Mouse (Mus musculus): ENCODE measurements at regions not wholly inside any gene's neighbourhood (a gene's known extent, or its start where the extent isn't known, plus 50 kb on each side); places are given as distances from the start of the nearest gene placed in this dataset.
A peak's percentile ranks its signal among the peaks of the same experiment; 100 is the strongest.

DNA sequence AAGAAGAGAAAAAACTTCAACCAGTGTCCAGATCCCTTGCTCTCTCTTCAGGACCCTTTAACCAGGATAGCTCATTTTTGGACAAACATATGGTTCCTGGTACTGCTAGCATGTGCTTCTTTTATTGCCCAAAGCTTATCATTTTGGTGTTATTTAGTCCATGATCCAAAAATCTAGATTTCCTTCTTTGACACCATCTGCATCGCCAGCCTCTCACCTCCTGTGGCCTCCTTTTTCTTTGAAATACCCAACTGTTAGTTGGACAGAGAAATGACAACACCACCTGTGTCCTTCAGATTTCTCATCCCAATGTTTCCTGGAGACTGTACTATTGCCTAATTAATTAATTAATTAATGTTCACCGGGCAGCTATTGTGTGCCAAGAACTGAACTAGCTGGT is 188.0 kb upstream of the Plppr1 start:
- no peak for DNase-seq (ENCODE audit: low read depth, low spot score)

GRCm38 (mm10) chr4:48889074-48889592 is 169.9 kb upstream of the Plppr1 start:
- DNase-seq (ENCODE audit: low read depth, low spot score): no peak

DNA sequence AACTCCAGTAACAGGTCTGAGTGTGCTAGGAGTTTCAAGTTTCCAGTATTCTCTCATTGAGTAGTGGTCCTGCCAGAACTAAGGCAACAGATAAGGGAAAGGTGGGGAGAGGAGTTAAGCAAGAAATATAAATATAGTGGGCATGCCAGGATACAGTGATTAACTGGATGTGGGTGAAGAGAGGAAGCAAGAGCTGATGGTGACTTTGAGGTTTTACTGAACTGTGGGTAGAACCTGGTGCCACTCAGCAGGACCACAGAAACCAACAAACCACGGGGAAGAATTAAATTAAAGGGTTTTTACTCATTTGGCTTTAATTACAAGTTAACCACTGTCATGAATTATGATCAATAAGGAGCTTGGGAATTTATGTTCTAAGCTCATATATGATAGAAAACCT is 154.5 kb upstream of the Plppr1 start:
- no peak for DNase-seq (ENCODE audit: low read depth, low spot score)

DNA sequence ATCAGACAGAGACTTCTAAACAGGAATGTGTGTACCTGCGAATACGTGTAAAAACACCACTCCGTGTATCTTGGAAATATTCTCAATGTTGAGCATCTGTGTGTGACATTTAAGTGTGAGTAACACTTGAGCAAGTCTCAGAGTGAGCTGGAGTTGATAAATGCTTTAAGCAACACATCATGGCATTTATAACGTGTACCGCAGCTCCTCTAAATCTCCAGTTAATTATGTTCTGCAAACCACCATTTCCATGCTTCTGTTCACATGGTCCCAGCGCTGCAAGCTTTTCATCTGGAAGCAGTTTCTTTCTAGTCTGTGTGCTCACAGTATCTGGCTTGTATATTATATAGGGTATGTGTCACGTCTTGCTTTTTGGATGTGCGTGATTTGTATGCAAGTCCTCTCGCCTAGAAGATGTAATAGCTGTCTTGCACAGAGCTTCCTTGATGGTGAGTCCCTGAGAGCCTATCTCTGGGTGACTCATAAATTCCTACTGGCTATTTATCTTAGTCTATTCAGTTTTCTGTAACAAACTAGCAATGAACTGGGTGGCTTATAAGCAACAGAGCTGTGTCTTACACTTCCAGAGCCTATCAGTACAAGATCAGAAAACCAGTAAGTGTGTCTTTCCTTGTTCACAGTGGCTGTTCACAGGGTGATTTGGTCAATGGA is 153.7 kb upstream of the Plppr1 start:
- DNase-seq (ENCODE audit: low read depth, low spot score): no peak

DNA sequence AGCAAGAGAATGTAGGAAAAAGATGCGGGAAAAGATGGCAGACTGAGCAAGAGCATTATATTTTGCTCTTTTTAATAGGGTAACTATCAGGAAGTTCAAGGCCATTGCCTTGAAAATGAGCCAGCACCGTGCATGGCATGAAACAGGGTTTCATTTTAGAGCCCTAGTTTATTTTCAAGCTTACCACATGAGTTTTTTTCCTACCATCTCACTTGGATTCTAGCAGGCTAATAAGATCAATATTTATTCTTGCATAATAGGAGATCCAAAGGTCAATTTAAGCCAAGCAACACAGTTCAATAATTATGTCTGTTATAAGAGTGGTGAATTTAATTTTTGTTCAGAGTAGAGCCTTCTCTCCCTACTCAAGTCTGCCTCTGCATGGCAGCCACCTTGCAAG is 149.9 kb upstream of the Plppr1 start:
- DNase-seq (ENCODE audit: low read depth, low spot score): no peak

DNA sequence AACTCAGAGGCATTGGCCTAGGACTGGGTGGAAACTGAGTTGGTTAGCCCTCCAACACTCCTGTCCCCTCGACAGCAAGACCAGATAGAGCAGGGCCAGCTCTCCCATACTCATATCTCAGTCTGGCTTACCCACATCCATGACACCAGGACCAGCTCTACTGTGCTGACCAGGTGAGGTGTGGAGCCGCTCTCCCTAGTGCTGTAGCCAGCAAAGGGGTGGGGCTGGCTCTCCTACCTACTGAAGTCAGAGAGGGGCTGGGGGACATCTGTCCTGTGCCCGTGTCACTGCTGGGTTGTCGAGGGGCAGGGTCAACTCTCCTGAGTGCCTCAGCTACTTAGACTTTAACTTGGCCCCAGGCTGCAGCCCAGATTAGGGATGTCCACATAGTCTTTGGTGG is 145.8 kb upstream of the Plppr1 start:
- DNase-seq (ENCODE audit: low read depth, low spot score): no peak

DNA sequence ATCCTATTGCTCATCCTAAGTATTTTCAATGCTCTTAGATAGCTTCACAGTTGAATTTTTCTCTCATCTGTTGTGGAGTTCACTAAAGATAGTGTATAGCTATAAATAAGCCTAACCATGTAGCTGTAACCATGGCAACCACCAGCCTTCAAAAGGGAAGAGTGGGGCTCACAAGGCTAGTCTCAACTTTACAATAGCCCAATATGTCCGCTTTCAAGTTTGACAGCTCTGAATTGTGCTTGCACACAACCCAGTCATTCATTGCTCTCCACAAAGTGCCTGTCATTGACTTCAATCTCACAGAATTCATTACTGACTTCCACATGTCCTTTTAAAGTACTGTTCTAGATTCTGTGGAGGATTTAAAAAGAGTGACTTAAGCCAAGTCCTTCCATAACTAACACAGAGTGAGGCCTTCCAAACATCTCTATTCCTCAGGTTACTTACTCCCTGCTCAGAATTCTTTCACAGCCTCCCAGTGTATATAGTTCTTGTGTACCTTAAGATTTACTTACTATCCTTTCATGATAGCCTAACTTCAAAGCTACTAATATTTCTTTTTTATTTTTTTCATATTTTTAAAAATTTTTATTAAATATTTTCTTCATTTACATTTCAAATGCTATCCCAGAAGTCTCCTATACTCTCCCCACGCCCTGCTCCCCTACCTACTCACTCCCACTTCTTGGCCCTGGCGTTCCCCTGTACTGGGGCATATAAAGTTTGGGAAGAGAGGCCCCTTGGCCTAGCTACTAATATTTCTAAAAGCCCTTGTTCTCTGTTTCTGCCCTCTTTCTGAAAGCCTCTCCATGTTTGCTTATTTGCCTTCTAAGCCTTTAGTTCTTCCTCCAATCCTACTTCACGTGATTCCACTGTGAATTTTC is 134.3 kb upstream of the Plppr1 start:
- DNase-seq (ENCODE audit: low read depth, low spot score): peak; percentile 11

DNA sequence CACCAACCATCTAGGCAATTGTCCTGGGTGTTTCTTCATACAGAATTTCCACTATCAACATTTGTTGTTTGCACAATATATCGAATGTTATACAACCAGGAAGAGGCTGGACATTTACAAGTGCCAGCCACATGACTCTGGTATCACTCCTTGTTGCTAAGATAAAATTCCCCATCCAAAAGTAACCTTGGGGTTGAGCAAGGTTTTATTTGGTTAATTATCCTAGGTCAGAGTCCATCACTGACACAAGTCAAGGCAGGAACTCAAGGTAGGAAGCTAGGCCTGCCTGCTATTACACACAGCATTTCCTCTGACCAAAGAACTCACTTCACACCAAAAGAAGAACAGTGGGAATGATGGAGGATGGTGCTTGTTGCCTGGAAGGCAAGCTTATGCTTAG is 120.7 kb upstream of the Plppr1 start:
- DNase-seq (ENCODE audit: low read depth, low spot score): no peak

DNA sequence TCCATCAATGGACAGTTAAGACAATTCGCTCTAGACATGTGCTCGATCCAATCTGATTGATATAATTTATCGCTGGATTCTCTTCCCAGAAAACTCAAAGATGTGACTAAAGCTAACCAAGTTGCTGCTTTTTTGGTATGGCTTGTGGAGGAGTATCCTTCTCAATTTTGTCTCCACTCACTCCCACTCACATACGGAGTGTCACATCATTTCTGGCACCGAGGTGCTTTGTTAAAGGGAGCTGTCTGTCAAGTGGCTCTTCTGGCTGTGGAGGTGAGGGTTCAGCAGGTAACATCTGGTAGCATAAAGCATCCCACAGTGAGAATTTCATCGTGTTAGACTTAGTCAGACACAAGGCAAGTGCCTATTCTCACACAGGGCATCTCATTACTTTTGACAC is 120.2 kb upstream of the Plppr1 start:
- no peak for DNase-seq (ENCODE audit: low read depth, low spot score)

DNA sequence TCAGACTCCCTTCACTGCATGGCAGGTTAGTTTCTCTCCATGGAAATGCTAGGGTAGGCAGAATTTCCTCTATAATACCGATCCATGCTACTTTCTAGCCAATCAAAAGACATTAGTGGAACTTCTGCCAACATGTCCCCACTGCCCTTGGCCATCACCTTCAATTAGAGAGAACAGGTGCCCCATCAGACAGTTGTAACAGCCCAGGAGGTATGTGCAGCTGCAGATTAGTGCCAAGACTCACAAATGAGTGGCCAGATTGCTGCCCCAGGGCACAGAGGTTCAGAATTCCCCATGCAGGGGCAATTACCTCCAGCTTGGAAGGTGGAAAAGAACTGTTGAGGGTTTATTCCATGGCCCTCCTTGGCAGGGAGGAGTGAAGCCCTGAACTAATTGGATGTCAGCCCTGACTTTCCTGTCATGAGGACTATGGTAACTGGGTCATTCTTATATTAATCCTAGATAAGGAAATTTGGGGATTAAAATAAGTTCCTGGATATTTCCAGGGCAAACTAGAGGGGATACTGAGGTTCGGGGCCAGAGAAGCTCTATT is 113.7 kb upstream of the Plppr1 start:
- no peak for DNase-seq (ENCODE audit: low read depth, low spot score)

GRCm38 (mm10) chr4:48952965-48953364 is 106.1 kb upstream of the Plppr1 start:
- no peak for DNase-seq (ENCODE audit: low read depth, low spot score)

DNA sequence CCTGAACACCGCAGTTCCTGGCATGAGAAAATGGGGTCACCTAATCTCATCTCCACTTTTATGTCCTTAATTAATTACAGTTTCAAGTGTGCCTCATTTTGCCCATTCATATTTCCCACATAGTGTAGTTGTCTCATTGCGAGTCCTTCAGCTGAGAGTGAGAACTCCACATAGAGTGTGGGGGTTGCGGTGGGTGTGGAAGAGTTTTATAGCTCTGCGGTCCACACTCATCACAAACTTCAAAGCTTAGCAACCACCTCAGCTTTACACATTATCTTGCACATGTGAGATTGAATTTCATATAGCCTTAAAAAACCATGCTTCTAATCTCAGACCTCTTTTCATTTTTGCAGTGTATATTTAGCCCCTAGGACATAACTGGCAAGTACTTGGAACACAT is 83.3 kb upstream of the Plppr1 start:
- no peak for DNase-seq (ENCODE audit: low read depth, low spot score)

DNA sequence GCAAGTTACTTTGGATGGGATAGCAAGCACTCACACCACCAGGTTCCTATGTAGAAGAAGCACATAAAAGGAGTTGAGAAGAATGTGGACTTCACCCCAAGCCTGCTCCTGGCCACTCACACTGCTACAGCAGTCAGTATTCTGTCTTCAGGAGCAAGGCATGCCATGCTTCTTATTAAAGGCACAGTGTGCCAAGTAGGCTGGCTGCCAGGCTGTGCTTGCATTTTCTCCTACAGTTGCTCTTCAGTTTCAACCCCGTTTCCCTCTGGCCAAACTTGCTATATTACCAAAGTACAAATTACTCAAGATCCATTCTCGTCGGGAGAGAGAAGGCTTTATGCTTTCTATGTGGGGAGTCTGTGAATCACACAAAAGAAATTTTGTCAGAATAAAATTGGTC is 67.1 kb upstream of the Plppr1 start:
- DNase-seq (ENCODE audit: low read depth, low spot score): no peak

All from embryo, embryonic 11.5 days (tissue).